Mouse (Mus musculus) testis, adult 2 months (tissue): ENCODE measurements around the gene Keap1.

Source experiments
- CTCF ChIP-seq: fragments of 200-500 bp; IDR thresholded peaks from 2 replicates; pipeline ENCODE4 v1.5.1; 2012; ENCODE audit warnings: low read depth, mild to moderate bottlenecking, inconsistent platforms, low read length, moderate library complexity; ENCODE audit not compliant: control insufficient read depth, insufficient read depth, insufficient replicate concordance
- POLR2A ChIP-seq: fragments of 200-500 bp; IDR thresholded peaks from 2 replicates; pipeline ENCODE4 v1.6.1; 2012; ENCODE audit warnings: low read depth, mild to moderate bottlenecking, inconsistent platforms, low read length, moderate library complexity; ENCODE audit not compliant: control insufficient read depth

DNA sequence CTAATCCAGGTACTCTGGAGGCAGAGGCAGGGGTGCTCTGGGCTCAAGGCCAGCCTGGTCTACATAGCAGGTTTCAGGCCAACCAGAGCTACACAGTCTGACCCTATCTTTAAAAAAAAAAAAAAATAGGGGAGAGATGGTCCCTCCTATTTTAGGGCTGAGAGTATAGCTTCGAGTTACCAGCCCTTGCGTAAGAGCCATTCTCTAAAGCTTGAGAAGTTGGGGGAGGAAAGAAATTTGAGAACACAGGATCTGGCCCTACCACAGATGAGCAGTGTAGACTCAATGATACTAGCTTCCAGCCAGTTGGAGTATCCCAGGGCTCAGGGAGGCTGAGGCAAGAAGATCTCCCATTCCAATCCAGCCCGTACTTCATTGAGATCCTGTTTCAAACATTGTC, 45.4 kb downstream of the Keap1 start:
- no peak for TF ChIP-seq CTCF
- no peak for TF ChIP-seq POLR2A
